Mouse (Mus musculus): Measurements from ENCODE around the gene Etfa.
A peak's percentile ranks its signal among the peaks of the same experiment; 100 is the strongest.

The Etfa gene

DNA sequence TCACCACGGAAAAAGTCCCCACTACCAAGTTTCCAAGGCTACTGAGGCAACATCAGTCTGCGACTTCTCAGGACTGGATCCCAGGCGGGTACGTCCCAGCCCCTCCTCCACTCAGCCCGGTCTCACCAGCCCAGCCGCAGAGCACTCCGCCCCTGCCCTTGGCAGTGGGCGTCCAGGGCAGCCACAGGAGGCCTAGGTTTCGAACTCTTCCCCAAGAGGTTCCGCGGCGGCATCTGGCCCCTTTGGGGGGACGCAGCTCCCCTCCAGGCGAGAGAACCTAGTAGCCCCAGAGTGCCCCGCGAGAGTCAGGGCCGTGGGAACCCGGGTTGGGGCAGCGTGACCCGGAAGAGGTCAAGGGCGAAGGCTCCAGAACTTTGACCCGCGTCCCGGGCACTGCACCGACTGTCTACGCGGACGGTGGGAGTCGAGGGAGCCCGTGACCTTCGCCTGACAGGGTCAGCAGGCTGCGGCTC, 486 bp downstream of the Etfa start:
- peak; percentile 89 for DNase-seq (ENCODE audit: low spot score)

DNA sequence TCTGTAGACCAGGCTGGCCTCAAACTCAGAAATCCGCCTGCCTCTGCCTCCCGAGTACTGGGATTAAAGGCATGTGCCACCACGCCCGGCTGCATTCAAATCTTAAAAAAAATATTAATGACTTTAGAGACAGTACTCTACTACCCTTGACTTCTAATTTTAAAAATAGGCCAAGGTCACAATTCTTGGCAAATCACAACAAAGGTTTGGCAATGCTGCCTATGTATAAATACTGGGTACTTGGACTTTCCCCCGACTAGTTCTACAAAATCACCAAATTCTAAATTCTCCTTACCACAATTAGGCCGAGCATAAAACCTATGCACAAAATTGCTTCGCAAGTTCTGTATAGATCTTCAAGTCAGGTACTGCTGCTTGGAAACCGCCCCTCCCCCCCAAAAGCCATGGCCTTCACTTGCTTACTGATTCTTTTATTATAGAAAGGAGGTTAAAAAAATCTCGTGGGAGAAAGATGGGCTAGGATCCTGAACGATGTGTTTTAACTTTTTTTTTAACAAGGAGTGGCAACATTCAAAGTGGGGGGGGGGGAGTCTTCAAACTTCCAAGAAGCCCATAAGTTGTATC, 1.3 kb downstream of the Etfa start:
- no peak for DNase-seq (ENCODE audit: low spot score)

DNA sequence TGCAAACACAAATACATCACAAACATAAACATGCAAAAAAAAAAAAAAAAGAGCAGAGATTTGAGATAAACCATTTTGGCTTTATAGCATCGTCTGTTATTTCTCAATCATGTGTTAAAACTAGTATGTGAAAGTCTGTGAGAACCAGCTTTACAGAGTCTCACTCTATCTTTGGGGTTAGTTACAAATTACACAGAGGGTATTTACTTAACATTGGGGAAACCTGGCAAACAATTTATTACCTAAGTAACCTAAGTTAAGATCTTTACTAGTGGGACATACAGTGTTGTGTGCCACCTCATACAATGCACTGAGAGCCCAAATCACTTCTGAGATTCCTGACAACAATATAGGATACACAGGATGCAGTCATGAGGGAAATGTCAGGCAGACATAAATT, 2.3 kb downstream of the Etfa start:
- DNase-seq (ENCODE audit: low spot score): no peak

DNA sequence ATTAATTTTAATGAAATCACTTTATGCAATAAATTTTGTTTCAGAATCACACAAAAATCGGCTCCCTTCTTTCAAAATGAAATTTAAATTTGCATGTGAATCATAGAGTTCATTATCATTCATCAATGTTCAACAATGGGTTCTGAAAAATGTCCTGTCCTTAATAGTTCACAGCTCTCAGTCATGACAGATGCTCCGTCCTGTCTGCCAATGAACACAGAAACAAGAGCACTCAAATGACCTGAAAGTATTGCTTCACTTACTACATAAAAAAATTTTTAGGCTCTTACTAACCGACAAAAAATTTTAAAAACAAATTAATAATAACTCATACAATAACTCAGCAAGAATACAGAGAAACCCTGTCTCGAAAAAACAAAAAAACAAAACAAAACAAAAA, 3.3 kb downstream of the Etfa start:
- no peak for DNase-seq (ENCODE audit: low spot score)

DNA sequence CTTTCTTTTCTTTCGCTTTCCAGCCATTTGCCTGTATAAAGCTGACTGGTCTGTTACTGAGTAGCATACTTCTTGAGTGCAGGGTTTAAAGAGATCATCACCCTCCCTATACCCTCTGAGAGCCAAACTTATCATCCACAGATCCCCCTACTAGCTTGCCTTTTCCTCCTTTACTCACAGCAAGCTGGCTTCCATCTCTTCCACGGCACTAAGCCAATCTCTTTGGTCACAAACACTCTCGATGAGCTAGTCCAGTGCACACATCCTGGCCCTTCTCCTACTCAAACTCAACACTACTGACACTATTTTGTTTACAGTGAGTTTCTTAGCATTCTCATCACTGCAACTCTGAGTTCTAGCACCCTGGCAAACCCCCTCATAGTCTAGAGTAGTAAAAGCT, 4.1 kb downstream of the Etfa start:
- DNase-seq (ENCODE audit: low spot score): no peak

DNA sequence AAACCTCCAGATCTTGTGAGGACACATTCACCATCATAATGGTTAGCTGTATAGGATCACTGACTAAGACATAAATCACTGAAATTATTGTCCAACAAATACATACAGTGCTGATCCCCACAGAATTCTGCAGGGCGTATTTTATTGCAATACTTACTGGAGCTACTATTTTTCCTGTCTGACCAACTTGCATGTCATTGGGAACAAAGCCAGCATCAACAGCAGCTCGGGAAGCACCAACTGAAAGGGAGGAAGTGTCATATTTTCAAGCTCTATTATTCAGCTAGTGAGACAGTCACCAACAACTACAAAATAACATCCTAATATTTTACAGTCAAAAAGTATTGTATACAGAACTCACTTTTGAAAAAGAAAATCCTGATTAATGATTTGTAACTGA, 29.9 kb downstream of the Etfa start:
- no peak for DNase-seq (ENCODE audit: low spot score)

DNA sequence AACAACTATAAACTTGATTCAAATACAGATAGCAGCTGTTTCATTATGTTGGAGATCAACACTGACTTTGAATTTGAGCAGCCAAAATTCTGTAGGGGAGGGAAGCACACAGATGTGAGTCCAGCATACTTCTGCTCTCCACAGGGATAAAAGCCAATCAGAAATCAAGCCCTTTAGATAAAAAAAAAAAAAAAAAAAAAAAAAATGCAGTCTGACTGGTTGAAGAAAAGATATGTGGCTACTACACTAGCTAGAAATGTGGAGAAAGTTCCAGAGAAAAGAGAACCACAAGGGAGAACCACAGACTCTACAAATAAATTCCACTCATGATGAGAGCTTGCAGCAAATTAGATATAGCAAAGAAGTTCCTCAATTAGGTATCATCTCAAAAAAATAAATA, 33.3 kb downstream of the Etfa start:
- no peak for DNase-seq (ENCODE audit: low spot score)

DNA sequence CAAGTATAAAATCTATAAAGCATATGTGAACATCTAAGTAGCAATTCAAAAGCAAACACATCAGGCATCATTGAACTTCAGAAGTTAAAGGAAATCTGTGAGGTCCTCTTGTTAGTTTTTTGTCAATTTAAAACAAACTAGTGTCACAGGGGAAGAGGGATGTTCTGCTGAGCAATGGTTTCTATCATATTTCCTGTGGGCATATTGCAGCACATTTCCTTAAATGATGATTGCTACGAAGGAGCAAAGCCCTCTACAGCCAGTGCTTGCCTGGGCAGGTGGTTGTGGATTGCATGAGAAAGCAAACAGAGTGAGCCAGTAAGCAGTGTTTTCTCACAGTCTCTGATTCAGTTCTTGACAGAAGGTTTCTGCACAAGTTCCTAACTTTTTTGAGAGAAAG, 36.0 kb downstream of the Etfa start:
- DNase-seq (ENCODE audit: low spot score): no peak

DNA sequence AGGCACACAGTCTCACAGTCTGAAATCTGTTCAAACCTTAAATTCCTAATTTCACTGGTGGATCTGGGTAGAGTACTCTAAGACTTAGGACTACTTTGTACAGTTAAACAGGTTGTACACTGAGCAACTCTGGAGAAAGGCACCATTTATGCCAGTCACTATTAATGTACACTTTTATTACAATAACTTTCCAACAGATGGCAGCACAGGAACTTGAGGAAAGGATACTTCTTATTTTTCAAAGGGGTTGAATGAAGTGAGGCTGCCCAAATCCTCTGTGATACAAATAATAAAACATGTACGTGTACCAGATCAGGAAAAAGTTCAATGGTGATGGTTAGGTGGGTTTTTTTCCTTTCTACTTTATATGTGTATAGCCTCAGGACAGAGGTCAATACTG, 43.6 kb downstream of the Etfa start:
- DNase-seq (ENCODE audit: low spot score): no peak

DNA sequence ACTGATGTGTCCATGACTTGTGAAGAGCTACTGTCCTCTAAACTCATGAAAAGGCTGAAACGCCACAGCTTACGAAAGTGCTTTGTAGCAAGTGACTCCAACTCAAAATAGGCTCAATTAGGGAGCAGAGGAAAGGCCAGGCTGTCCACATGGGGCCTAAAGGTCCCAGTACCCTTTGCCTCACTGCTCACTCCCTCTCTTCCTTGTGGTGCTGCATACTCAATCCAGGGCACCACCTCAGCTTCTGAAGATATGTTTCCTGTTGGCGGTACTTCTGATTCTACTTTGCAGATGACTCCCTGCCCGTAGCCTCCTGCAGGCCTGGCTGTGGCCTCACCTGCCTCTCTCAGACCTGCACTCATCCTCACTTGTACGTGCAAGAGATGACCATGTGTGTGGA, 58.7 kb downstream of the Etfa start:
- no peak for DNase-seq (ENCODE audit: low spot score)

DNA sequence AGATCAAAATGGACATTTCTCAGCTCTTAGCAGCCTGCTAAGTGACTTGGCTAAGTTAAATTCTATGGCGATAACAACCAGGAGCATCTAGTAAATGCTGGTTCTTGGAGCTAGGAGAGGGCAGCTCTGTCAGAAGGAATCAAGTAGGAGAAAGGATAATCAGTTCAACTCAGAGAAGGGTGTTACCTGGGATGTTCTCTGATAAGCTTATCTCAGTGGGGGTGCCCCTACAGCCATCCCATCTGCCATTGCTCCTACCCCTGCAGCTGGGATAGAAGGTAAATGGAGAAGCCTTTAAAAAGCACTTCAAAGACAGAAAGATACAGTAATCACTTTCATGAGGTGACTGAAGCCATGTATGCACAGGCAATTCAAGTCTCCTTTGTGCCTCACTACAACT, 59.1 kb downstream of the Etfa start:
- DNase-seq (ENCODE audit: low spot score): no peak

DNA sequence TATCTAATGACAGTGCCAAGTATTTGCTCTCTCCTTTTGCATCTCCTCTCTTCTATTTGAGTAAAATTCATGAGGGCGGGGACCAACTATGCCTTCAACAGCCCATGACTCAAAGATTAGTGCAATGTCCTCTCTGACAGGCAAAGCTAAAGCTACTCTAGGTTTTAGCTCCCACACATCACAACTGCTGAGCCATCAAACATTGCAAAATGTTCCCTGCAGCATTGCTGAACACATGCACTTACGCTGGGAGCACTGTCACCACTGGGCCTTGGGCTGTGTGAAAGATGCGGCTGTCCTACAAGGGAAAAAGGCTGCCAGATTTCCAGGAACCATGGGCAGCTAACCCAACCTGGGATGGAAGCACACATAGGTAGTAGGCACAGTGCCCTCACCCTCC, 60.6 kb downstream of the Etfa start:
- DNase-seq (ENCODE audit: low spot score): no peak

DNA sequence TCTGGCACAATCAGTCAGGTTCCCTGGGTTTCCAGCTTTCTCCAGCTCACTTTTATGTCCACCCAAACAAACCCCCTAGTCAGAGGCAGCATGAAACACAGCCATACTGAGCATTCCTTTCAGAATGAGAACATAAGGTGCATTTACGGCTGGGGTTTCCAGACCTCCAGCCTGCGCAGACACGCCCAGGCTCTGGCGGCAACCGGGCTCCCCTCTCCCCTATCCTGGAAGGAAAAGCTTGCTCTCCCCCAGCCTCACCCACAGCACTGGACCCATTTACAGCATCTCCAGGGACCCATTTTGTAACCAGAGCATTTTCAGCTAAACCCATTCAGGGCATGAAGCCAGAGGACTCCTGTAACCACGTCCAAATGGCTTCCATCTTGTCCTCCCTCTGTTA, 62.0 kb downstream of the Etfa start:
- DNase-seq (ENCODE audit: low spot score): no peak

DNA sequence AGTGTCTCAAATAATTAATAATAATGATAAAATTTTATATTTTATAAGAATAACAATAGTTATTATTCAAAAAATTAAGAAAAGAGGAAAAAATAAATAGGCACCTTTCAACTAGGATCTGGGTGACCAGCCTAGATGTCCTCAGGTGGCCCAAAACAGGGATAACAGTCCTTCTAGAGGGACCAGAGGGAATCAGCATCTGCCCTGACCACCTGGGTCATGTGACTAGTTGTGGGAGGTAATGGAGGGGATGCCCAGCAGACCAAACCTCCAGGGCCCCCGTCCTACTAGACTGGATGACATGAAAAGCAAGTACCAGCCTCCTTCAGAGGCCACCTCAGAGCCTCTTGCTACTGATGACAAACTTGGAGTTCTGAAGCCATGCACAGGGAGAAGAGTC, 62.9 kb downstream of the Etfa start:
- no peak for DNase-seq (ENCODE audit: low spot score)

DNA sequence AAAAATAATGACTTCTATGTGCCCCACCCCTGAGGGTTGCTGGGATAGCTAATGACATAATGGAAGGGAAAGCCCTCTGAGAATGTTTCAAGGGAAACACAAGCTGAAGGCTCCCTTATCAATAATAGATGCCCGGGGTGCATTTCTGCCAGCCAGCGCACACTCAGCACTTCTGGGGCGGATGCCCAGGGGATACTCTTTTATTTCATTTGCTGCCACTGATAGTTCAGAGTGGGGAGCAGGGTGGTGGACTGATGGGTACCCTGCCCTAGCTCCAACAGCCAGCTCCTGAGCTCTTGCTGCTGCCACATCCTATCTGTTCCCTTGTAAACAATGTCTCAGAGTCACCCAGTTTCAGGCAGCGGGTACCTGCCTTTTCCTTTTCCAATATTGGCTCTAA, 64.5 kb downstream of the Etfa start:
- DNase-seq (ENCODE audit: low spot score): no peak

DNA sequence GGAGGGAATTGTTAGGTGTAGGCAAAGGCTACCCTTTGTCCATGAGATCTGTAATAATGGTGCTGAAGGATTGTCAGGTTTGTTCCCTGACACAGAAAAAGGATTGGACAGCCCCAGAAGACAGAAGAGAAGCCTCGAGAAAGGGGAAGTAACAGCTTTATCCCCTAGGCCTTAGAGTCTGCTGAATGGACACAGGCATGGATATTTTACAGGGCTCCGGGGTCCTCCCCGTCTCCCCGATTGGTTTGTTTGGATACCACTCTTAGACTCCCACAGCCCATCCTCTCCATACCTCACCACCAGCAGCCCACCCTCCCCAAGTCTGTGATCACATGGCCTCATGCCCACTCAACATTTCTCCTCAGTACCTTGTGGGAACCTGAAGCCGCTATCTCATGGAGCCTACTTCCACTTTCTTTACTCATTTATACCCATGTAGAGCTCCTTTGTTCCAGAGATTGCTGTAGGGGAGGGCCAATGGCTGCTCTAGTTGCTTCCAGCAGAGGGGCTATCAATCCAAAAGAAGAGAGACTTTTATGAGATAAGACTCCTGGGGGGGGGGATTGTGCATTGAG, 72.8 kb downstream of the Etfa start:
- no peak for DNase-seq (ENCODE audit: low spot score)

DNA sequence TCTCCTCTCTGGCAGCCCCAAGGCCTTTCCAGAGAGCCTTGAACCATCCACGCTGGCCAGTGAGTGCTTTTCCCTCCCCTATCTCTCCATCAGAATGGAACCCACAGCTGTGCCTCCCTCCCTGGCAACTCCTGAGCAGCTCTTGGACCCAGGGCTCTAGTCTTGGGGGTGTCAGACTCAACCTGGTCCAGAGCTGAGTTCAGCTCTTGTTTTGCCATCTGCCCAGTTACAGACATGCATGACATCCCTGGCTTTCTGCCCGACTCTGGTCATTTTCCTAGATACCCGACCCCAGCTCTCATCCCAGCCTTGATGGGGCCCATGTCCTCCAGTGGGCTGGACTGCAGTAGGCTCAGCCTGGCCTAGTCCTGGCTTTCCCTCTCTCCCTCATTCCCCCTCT, 73.6 kb downstream of the Etfa start:
- DNase-seq (ENCODE audit: low spot score): no peak

DNA sequence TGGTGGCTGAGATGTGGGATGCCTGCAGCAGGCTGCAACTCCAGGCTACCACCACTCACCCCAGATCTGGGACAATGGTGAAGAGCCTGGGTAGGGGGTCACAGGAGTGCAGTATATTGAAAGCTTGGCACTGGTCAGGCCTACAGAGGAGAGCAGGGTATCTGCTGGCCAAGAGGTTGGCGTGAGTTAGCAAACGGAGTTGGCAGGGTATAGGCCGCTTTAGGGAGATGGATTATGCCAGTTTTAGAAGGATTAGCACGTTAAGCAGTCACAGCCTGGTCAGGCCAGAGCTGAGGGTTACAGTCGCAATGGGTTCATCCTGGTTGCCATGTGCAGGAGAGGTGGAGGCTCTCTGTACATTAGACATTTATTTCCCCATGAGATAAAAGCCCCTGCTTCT, 78.2 kb downstream of the Etfa start:
- DNase-seq (ENCODE audit: low spot score): no peak

DNA sequence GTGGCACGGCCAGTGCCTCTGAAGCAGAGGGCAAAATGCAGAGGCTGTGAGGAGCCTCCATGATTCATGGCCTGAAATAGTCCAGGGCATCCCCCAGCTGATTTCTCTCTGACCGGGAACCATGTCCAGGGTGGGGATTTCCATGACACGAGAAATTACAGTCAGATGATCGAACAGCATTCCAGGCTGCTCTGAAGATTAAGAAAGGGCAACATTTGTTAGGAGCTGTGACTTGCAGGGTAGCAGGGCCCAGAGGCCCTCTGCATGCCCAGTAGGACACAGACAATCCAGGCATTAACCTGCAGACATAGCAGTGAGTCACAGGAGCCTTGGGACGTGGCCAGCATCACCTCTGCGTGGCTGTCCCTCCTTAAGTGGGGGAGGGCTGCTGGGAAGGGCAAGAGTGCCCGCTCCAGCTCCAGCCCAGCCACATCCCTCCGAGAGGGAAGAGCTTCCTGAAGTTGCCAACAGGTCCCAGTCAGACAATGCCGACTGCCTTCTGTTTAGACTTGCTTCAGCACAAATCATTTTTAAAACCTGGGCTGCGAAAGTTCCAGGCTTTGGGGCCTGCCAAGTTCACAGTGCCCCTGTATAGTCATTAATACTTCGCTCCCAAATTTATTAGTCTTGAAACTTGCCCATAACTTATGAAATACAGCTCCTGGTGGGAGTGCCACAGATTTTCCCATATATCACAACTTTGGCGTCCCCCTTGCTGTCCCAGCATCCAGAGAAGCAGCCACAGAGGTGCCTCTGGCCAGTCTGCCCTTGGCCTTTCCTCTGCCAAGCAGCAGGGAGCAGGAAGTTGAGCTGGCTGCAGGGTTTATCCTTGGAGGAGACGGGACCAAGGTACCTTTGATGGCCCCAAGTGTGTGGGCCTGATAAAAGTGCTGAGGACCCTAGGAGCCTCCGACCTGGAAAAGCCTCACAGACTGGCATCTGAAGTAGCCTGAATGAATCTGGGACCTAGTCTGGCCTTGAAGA, 79.4 kb downstream of the Etfa start:
- no peak for DNase-seq (ENCODE audit: low spot score)

DNA sequence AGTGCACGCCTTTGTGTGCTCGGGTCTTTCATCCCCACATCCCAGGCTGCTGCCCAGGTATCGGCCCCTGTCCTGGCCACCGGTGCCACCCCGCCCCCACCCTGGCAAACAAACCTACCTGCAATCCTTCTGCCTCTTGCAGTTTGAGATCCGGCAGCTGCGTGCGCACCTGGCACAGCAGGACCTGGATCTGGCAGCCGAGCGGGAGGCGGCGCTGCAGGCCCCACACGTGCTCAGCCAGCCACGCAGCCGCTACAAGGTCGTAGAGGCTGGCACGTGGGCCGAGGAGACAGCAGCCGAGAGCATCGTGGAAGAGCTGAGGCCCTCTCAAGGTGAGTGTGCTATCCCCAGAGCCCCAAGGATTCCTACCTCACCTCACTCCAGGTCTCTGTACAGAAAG, 81.9 kb downstream of the Etfa start:
- no peak for DNase-seq (ENCODE audit: low spot score)

DNA sequence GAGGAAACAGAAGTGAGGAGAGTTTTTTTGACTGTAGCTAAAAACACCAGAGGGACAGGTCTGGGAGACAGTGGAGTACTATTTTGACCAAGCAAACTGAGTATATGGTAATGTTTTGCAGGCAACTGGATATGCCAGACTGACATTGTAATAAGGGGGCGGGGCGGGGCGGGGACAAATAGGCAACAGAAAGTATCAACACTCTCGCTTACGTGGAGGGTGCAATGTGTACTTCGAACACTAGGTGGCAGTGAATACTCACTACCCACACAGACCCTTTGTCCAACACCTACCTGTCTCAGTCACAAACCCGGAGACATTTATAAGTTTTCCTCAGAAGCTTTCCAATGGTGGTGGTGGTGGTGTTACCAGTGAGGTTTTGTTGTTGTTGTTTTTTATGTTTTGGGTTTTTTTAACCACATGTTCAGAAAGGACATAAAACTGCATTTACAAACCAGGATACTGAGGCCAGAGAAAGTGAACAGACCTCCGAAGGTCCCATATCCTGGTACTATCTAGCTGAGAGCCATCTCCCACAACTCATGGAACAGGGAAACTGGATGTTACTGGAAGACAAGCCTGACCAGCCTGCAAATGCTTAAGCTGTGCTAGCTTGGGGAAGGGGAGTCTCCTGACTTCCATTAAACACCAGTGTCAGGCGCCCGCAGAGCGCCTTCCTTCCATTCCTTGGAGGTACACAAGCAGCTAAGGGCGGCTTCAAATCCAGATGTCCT, 82.6 kb downstream of the Etfa start:
- peak; percentile 65 for DNase-seq (ENCODE audit: low spot score)

DNA sequence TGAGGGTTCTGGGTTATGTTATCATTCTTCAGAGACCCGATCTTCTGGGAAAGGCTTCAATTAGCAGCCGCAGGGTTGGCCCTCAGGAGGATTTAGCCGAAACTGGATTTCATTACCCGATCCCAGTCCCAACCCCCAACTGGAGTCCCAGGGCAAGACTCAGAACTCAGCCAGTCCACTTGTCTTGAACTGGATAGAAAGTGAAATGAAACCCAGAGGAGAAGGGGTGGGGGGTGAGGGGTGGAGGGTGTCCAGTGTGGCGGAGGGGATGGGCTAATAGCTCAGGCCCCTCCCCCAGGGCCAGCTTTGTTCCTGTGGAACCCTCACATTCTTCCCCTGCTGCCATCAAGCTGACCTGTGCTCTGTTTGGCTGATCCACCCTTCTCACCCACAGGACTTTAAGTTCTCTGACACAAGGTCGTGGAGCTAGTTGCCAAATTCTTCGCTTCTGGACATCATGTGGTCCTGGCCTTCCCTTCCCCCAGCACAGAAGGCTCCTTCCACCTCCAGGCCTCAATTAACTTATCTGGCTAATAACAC, 86.7 kb downstream of the Etfa start:
- DNase-seq (ENCODE audit: low spot score): no peak

Data from yolk sac, embryonic 10.5 days (tissue).